Mouse (Mus musculus): Measurements from ENCODE around the gene Ccdc136.

The Ccdc136 gene

GRCm38 (mm10) chr6:29439251-29439650 is 43.1 kb downstream of the Ccdc136 start:
- no peak for DNase-seq (ENCODE audit: low read depth)

GRCm38 (mm10) chr6:29439789-29440188 is 43.7 kb downstream of the Ccdc136 start:
- DNase-seq (ENCODE audit: low read depth), result no peak

DNA sequence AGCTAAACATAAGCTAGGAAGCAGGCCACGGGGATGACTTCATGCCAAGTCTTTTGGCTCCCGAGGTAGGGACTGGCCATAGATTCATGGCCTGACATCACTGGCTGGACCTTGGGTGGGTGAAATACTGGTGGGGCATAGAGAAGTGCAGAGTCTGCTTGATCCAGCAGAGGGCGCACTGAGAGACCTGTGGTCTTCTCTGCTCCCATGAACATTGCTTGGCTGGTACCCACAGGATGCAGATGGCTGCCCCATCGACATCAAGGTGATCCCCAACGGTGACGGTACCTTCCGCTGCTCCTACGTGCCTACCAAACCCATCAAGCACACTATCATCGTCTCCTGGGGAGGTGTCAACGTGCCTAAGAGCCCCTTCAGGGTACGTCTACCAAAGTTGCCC is 48.7 kb downstream of the Ccdc136 start:
- DNase-seq (ENCODE audit: low read depth), result no peak

- DNase-seq (ENCODE audit: low read depth), result no peak
Observed at GRCm38 (mm10) chr6:29445354-29445753, 49.2 kb downstream of the Ccdc136 start.

DNA sequence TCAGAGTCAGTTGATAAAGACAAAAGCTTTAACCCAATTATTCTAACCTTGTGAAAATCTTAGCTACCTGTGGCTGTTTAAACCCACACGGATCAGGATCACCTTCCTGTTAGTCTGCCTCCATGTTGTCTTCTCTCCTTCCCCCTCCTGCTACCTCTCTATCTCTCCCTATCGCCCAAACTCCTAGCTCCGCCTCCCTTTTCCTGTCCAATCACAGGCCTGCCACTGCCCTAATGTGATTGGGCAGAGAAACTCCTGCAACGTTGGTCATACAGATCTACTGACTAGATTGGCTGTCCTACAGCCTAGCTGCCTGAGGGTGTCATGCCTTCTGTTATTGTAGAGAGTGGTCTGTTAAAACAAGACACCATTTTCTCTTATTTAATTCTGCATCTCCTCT is 53.7 kb downstream of the Ccdc136 start:
- no peak for DNase-seq (ENCODE audit: low read depth)

GRCm38 (mm10) chr6:29450667-29451066 is 54.6 kb downstream of the Ccdc136 start:
- no peak for DNase-seq (ENCODE audit: low read depth)

- no peak for DNase-seq (ENCODE audit: low read depth)
Observed at GRCm38 (mm10) chr6:29461502-29461901, 65.4 kb downstream of the Ccdc136 start.

- DNase-seq (ENCODE audit: low read depth), result no peak
Observed at GRCm38 (mm10) chr6:29463388-29463787, 67.3 kb downstream of the Ccdc136 start.

DNA sequence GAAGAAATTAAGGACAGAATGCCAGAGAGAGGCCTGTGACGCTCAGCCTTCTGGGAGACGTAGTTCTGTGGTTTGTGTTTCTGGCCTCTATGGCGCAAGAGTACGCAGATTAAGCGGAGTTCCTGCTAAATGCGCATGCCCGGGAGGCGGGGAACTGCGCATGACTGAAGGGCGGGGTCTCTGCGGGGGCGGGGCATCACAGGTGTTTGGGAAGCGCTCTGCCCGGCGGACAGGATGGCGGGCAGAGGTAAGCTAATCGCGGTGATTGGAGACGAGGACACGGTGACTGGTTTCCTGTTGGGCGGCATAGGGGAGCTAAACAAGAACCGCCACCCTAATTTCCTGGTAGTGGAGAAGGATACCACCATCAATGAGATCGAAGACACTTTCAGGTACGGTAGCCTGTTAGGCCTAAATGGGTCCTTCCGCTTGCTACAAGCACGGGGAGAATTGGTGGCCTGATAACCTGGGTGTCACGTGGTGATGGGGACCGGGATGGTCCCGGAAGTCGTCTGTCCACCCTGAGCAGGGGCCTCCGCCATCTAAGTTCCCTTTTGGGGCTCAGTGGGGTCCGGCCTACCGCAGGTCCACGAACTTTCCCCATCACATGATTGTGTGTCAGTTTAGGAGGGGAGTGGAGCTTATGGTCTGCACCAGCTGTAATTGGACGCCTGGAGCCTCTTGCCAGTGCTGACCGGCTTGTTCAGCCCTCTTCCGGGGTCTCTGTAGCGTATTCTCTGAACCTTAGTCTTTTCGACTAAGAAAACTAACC is 71.7 kb downstream of the Ccdc136 start, which contains the start of gene Atp6v1f:
Atp6v1f (plus strand) TSS at position 136 of the 772 bp plus-strand sequence.
- DNase-seq (ENCODE audit: low read depth), result peak; percentile 89

GRCm38 (mm10) chr6:29468851-29469250 is 72.7 kb downstream of the Ccdc136 start:
- no peak for DNase-seq (ENCODE audit: low read depth)

- DNase-seq (ENCODE audit: low read depth), result no peak
Observed at GRCm38 (mm10) chr6:29471137-29471536, 75.0 kb downstream of the Ccdc136 start, which contains the start of gene Atp6v1fnb. Atp6v1fnb (plus strand) TSS chr6:29471437.

DNA sequence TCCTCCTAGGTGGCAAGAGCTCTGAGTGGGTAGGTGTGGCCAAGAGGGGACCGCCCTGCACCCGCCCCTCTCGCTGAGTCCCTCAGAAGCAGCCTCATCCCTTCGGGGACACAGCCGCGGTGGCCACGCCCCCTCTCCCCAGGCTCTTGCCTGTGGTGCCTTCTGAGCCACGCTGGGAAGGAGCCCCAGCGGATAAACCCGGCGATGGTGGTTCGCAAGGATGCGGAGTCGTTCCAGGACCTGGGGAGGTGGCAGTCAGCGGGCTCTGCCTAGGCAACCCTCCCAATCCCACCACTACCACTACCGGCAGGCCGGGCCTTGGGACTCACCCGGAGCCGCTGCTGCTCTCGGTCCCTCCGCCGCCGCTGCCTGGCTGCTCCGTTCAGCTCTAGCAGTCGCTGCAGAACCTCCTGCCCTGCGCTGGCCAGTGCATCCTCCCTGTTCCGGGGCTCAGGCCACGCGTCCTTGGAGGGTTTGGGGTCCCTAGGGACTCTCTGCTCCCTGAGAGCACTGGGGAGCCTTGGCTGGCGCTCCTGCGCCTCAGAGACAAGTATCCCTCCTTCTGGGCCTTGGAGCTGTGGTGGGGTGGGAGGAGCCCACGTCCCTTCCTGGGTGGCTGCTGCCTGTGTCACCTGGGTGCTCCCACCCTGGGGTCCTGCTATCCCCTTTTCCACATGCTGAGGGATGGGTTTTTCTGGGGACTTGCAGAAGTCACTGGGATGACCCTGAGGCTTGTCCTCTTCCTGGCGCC is 78.0 kb downstream of the Ccdc136 start:
- DNase-seq (ENCODE audit: low read depth), result no peak

DNA sequence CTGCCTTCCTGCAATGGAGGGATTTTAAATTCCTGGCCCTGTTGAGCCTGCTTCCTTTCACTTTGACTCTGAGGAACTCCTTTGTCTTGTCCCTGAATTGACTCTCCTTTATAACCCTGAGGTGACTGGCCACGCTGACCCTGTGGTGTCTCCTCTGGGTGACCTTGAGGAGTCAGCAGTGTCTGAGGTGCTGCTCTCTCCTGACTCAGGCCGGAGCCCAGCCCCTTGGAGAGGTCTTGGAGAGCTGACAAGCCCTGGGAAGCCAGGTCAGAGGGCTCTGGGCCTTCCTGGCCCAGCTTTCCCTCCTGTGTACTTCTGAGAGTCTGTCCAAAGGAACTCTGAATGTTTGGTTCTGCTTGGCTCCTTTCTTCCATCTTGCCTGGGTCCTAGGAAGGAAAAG is 78.6 kb downstream of the Ccdc136 start:
- DNase-seq (ENCODE audit: low read depth), result no peak

Data from fibroblast of lung, adult 2 months (primary cell).